ENCODE assay signal across 9 mouse cellular contexts in the genomic region with DNA sequence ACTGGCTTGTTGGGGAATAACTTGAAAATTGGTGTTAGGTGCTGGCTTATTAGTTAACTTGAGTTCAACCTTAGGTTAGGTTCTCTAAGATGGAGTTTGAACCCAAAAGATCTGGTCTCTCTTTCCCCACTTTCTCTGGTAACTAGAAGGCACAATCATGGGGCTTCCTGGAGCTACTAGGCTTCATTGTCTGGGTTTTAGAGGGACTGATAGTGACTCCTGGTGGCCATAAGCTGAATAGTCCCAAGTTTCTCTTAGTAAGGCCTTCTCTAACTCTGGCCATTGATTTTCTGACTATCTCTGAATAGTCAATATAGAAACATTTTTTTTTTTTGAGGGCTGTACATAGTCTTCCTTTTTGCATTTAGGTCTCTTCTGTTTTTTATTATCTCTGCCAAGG.
DNase-seq lines count a peak whose midpoint lies in the region; ATAC-seq and TF ChIP-seq lines count a peak whose summit lies in the region.
"Had no signal": no experiment of that assay in that cellular context is flagged by ENCODE, and none has a peak within 500 bp of the region (broad histone marks: within the 10 kb centered on the region; RNA-seq: fewer than 3 reads in every experiment).

No protein-coding gene starts in this region.

- H3K9ac ChIP-seq in heart, postnatal 0 days (replicated peaks; ENCODE audit: low read depth, low read length), result no peak overlapping the region

- H3K4me3 ChIP-seq in heart, postnatal 0 days (ENCODE audit: low read depth, low read length), result no peak overlapping the region

- peak; percentile 17; the same call in 1 of the 2 replicates for TF ChIP-seq CTCF in heart, postnatal 0 days (IDR thresholded peaks at IDR 0.05; ENCODE audit: low read depth)

- H3K4me2 ChIP-seq in heart, postnatal 0 days (ENCODE audit: low read depth, low read length), result no peak overlapping the region

- H3K27me3 ChIP-seq in heart, postnatal 0 days (ENCODE audit: control insufficient read depth, insufficient read depth, low read length), result no peaks in the 10 kb centered on the region

- TF ChIP-seq EP300 in heart, postnatal 0 days (IDR thresholded peaks at IDR 0.05; ENCODE audit: low read depth), result no peak

- H3K36me3 ChIP-seq in heart, postnatal 0 days (replicated peaks; ENCODE audit: control insufficient read depth, insufficient read depth, low read length), result no peaks in the 10 kb centered on the region

- intact Hi-C loops in heart, postnatal 14 days (cut with DNase I), result no loop called here

- no peak for ATAC-seq in heart, postnatal 0 days (ENCODE audit: insufficient read depth, low read depth)
- ATAC-seq in common myeloid progenitor, adult 5-6 weeks (replicated peaks; ENCODE audit: low read depth, poor library complexity, severe bottlenecking), result peak; percentile 56; the same call in 1 of the 2 replicates

- DNase-seq in heart, postnatal 0 days (ENCODE audit: low spot score), result no peak
- DNase-seq in heart, postnatal 14 days, result no peak
- DNase-seq in CD4-positive helper T cell, adult 2 months (ENCODE audit: low read depth, low spot score), result peak; percentile 44
- peak; percentile 53 for DNase-seq in lung, postnatal 36 days
- DNase-seq in neural tube, embryonic 10.5 days (ENCODE audit: extremely low spot score, low spot score), result no peak
- DNase-seq in ovary, postnatal 10 days (ENCODE audit: low spot score), result no peak
- no peak for DNase-seq in cerebellum, postnatal 4 days (ENCODE audit: low spot score in 2 of 2)
- DNase-seq: cerebellum, postnatal 14 days had no signal

- H3K27ac ChIP-seq in heart, postnatal 0 days (ENCODE audit: low read depth), result no peak overlapping the region

- H3K9me3 ChIP-seq in heart, postnatal 0 days (replicated peaks; ENCODE audit: control insufficient read depth, low read length), result peaks cover 6% of the 10 kb centered on the region; the same call in 1 of the 2 replicates

- H3K4me1 ChIP-seq in heart, postnatal 0 days (ENCODE audit: control insufficient read depth, insufficient read depth), result no peaks in the 10 kb centered on the region

Comparison
In these comparisons a context has a peak if more than half of its experiments do, and no peak if none do; other contexts are left out.
1. DNase-seq: peak in CD4-positive helper T cell, adult 2 months (single experiment) and lung, postnatal 36 days (single experiment); none in heart, postnatal 0 days (single experiment), heart, postnatal 14 days (0 of 2), neural tube, embryonic 10.5 days (single experiment), ovary, postnatal 10 days (single experiment) and cerebellum, postnatal 4 days (0 of 2).